Mouse (Mus musculus): ENCODE measurements around the gene Gm11060.

DNA sequence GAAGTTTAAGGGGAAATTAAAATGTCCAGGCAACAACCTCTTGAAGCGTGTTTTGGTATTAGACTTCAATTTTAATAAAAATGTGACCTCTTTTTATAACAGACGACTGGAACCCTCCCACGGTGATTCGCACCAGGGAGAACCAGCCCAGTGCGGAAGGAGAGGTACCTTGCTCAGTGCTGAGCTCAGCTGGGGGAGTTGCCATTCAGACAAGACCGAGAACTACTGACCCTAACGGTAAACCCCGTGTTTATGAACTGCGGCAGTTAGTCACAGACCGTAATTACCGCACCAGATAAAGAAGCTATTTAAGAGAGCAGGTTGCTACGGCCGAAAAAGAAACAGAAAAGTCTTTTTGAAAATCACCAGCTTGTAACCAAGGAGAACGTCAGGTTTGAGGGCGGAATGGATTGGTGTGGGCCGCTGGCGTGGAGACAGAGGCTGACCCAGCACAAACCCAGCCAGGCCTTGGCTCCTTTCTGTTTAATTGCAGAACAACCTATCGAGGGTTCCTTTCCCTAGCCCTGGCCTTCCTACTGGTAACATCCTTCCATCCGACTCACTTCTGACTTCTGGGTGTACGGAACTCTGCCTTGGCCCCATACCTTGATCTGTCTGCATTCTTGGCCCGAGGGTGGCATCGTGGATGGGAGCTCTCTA lies 5.6 kb downstream of the Gm11060 start:
- TF ChIP-seq CTCF (IDR thresholded peaks at IDR 0.05; ENCODE audit: low read depth) (no peak), EP300 (IDR thresholded peaks at IDR 0.05; ENCODE audit: low read depth) (no peak)

All from liver, postnatal 0 days (tissue).